Mouse (Mus musculus): ENCODE measurements at regions not wholly inside any gene's neighbourhood (a gene's known extent, or its start where the extent isn't known, plus 50 kb on each side); places are given as distances from the start of the nearest gene placed in this dataset.

- TF ChIP-seq TCF12 (IDR thresholded peaks at IDR 0.05; ENCODE audit: insufficient read depth, poor library complexity, severe bottlenecking) (no peak), MYOD1 (IDR thresholded peaks at IDR 0.05; ENCODE audit: control insufficient read depth in 1 of 3, insufficient read length in 2 of 3, low read depth in 2 of 3) (no peak), E2F4 (IDR thresholded peaks at IDR 0.05; ENCODE audit: insufficient read depth) (no peak), POLR2A (IDR thresholded peaks at IDR 0.05; ENCODE audit: insufficient read length, low read depth) (no peak), MAX (IDR thresholded peaks at IDR 0.05; ENCODE audit: low read depth) (no peak), POLR2AphosphoS2 (IDR thresholded peaks at IDR 0.05; ENCODE audit: insufficient read length, low read depth) (no peak), USF1 (IDR thresholded peaks at IDR 0.05; ENCODE audit: low read depth) (no peak)
Observed at GRCm38 (mm10) chr9:85986142-85986541, 144.0 kb downstream of the Tpbg start.

Measured in myocyte (in vitro differentiated cells).